Mouse (Mus musculus): ENCODE data around the gene Tgfb1.

Gene Tgfb1

GRCm38 (mm10) chr7:25702350-25702749 is 15.5 kb downstream of the Tgfb1 start:
- in situ Hi-C loops (cut with MboI, MseI): loop anchor here (5.0 to 25.0 kb wide), 3 partner anchors 35 to 1485 kb away; partner anchors contain the start of genes BC024978 (in 1 of the 2), Gm21983 (in 1 of the 2), Mia (in 1 of the 2) and Rab4b (in 1 of the 2)

GRCm38 (mm10) chr7:25703793-25704494 is 17.1 kb downstream of the Tgfb1 start:
- in situ Hi-C loops (cut with MboI, MseI): loop anchor here (5.0 to 25.0 kb wide), 3 partner anchors 33 to 1483 kb away; partner anchors contain the start of genes BC024978 (in 1 of the 2), Gm21983 (in 1 of the 2), Mia (in 1 of the 2) and Rab4b (in 1 of the 2)

- in situ Hi-C loops (cut with MboI, MseI): loop anchor here (5.0 to 25.0 kb wide), 3 partner anchors 32 to 1482 kb away; partner anchors contain the start of genes BC024978 (in 1 of the 2), Gm21983 (in 1 of the 2), Mia (in 1 of the 2) and Rab4b (in 1 of the 2)
These were observed 18.0 kb downstream of the Tgfb1 start for GRCm38 (mm10) chr7:25704716-25705364.

- in situ Hi-C loops (cut with MboI, MseI): loop anchor here in 1 of 2 experiments (25.0 kb wide), 1 partner anchor 1481 kb away; the partner anchor contains the start of genes BC024978, Gm21983, Mia and Rab4b
These were observed 19.0 kb downstream of the Tgfb1 start for GRCm38 (mm10) chr7:25705801-25706251.

GRCm38 (mm10) chr7:25706578-25707170 is 19.9 kb downstream of the Tgfb1 start:
- in situ Hi-C loops (cut with MboI, MseI): loop anchor here in 1 of 2 experiments (25.0 kb wide), 1 partner anchor 1481 kb away; the partner anchor contains the start of genes BC024978, Gm21983, Mia and Rab4b

- in situ Hi-C loops (cut with MboI, MseI): loop anchor here in 1 of 2 experiments (25.0 kb wide), 1 partner anchor 1480 kb away; the partner anchor contains the start of genes BC024978, Gm21983, Mia and Rab4b
These were observed 20.9 kb downstream of the Tgfb1 start for GRCm38 (mm10) chr7:25707581-25708292.

GRCm38 (mm10) chr7:25709961-25710360 is 23.2 kb downstream of the Tgfb1 start:
- in situ Hi-C loops (cut with MboI, MseI): loop anchor here in 1 of 2 experiments (25.0 kb wide), 1 partner anchor 1477 kb away; the partner anchor contains the start of genes BC024978, Gm21983, Mia and Rab4b

GRCm38 (mm10) chr7:25710519-25711130 is 23.8 kb downstream of the Tgfb1 start:
- in situ Hi-C loops (cut with MboI, MseI): loop anchor here in 1 of 2 experiments (25.0 kb wide), 1 partner anchor 1477 kb away; the partner anchor contains the start of genes BC024978, Gm21983, Mia and Rab4b

- in situ Hi-C loops (cut with MboI, MseI): loop anchor here in 1 of 2 experiments (25.0 kb wide), 1 partner anchor 1476 kb away; the partner anchor contains the start of genes BC024978, Gm21983, Mia and Rab4b
These were observed 24.4 kb downstream of the Tgfb1 start for GRCm38 (mm10) chr7:25711165-25711564.

- in situ Hi-C loops (cut with MboI, MseI): loop anchor here in 1 of 2 experiments (25.0 kb wide), 1 partner anchor 1476 kb away; the partner anchor contains the start of genes BC024978, Gm21983, Mia and Rab4b
These were observed 25.0 kb downstream of the Tgfb1 start for GRCm38 (mm10) chr7:25711731-25712197.

- in situ Hi-C loops (cut with MboI, MseI): loop anchor here in 1 of 2 experiments (25.0 kb wide), 1 partner anchor 1474 kb away; the partner anchor contains the start of genes BC024978, Gm21983, Mia and Rab4b
These were observed 26.0 kb downstream of the Tgfb1 start for GRCm38 (mm10) chr7:25712801-25713200.

- in situ Hi-C loops (cut with MboI, MseI): loop anchor here in 1 of 2 experiments (25.0 kb wide), 1 partner anchor 1473 kb away; the partner anchor contains the start of genes BC024978, Gm21983, Mia and Rab4b
These were observed 27.8 kb downstream of the Tgfb1 start for GRCm38 (mm10) chr7:25714581-25714980.

GRCm38 (mm10) chr7:25715731-25716271 is 29.0 kb downstream of the Tgfb1 start:
- in situ Hi-C loops (cut with MboI, MseI): loop anchor here in 1 of 2 experiments (25.0 kb wide), 1 partner anchor 1472 kb away; the partner anchor contains the start of genes BC024978, Gm21983, Mia and Rab4b

- in situ Hi-C loops (cut with MboI, MseI): loop anchor here in 1 of 2 experiments (25.0 kb wide), 1 partner anchor 1470 kb away; the partner anchor contains the start of genes BC024978, Gm21983, Mia and Rab4b
These were observed 30.7 kb downstream of the Tgfb1 start for GRCm38 (mm10) chr7:25717478-25717877.

- in situ Hi-C loops (cut with MboI, MseI): loop anchor here in 1 of 2 experiments (25.0 kb wide), 1 partner anchor 1468 kb away; the partner anchor contains the start of genes BC024978, Gm21983, Mia and Rab4b
These were observed 32.1 kb downstream of the Tgfb1 start, which contains the start of gene Ccdc97 for GRCm38 (mm10) chr7:25718788-25719417. Gene Ccdc97, minus strand, starts transcription at chr7:25719088.

- in situ Hi-C loops (cut with MboI, MseI): loop anchor here in 1 of 2 experiments (25.0 kb wide), 1 partner anchor 1467 kb away; the partner anchor contains the start of genes BC024978, Gm21983, Mia and Rab4b
These were observed 33.2 kb downstream of the Tgfb1 start for GRCm38 (mm10) chr7:25719761-25720610.

- in situ Hi-C loops (cut with MboI, MseI): loop anchor here in 1 of 2 experiments (25.0 kb wide), 1 partner anchor 1467 kb away; the partner anchor contains the start of genes BC024978, Gm21983, Mia and Rab4b
These were observed 34.0 kb downstream of the Tgfb1 start for GRCm38 (mm10) chr7:25720760-25721159.
